Mouse (Mus musculus) stomach, postnatal 0 days (tissue): ENCODE results near the gene Fstl4.

Source experiments
- CTCF ChIP-seq: IDR thresholded peaks from 2 replicates; pipeline ENCODE4 v1.5.1; 2016; ENCODE audit warnings: antibody characterized with exemption, low read depth, mild to moderate bottlenecking, moderate library complexity
- EP300 ChIP-seq: optimal IDR thresholded peaks from 2 replicates; pipeline ENCODE3; 2016; ENCODE audit warnings: antibody characterized with exemption

- TF ChIP-seq CTCF (no peak), EP300 (no peak)
Observed at GRCm38 (mm10) chr11:53132406-53133035, 368.1 kb downstream of the Fstl4 start.
